Mouse (Mus musculus): ENCODE measurements around the gene Unc79.
A peak's percentile ranks its signal among the peaks of the same experiment; 100 is the strongest.

Unc79 gene

GRCm38 (mm10) chr12:103211078-103211477, 262.4 kb downstream of the Unc79 start:
- DNase-seq = no peak

GRCm38 (mm10) chr12:103213591-103213990, 264.9 kb downstream of the Unc79 start:
- DNase-seq = no peak

DNA sequence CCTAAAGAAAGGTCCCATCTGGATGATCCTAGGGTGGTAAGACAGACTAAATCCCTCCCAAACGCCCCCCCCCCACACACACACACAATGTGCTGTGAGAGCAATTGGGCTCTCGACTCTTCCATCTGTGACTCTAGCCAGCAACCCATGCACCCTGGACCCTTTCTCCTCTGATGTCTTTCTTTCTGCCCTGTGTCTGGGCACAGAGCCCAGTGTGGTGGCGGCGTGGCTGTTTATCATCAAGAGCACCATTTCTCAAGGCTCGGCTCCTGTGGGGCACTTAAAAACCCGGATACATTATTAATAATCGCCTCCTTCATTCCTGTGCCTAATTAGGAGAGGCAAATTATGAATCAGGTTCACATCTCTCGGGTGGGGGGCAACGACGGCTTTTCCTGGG, 265.6 kb downstream of the Unc79 start:
- peak; percentile 54 to 59 for DNase-seq

- DNase-seq = no peak
Measured at GRCm38 (mm10) chr12:103214797-103215196, 266.1 kb downstream of the Unc79 start.

DNA sequence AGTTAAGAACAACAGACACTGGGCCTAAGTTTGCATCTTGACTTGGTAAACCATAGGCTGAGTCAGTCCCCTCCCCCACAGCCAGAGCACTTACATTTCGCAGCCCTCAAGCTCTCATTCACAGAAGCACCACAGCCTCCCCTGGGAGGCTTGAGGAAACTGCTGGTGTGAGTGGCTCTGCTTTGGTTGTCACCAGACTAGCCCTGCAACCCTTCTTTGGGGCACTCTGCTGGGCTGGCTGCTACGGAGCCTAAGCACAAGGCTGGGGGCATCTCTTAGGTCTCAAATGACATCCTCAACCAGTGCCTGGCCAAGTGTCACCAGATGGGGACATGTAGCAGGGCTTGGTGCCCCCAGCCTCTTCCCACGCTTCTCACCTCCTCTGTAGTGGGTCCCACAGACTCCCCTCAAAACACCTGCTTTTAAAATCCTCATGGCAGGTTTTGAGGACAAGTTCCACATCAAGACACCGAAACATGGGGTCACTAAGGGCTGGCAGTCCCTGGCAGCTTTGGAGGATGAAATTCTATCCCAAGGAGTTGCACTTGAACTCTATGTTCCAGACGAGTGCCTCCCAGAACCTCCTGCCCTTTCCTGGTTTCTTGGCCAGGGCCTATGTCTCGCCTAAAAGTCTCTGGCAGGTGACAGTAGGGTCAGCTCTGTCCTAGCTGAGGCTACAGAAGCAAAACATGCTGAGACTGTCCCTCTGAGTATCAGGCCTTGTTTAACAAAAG, 267.4 kb downstream of the Unc79 start:
- DNase-seq = peak in 1 of 2 experiments; percentile 4

GRCm38 (mm10) chr12:103223671-103224070, 275.0 kb downstream of the Unc79 start:
- DNase-seq = no peak

DNA sequence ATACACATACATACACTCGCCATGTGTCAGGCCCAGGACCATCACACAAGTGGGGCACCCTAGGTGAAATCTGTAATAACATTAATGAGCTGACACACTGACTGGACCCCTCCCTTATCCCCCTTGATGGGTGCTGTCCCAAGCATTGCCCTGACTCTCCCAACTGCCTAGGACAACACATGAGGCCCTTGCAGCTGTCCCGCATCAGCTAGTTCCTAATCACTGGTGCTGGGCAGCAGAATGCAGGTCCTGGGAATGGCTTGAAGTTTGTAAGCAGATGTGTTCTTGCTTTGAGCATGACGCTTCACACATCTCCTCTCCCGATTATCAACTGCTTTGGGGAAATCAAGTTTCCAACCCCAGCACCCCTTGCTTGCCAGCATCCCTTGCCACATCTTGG, 277.5 kb downstream of the Unc79 start:
- no peak for DNase-seq

DNA sequence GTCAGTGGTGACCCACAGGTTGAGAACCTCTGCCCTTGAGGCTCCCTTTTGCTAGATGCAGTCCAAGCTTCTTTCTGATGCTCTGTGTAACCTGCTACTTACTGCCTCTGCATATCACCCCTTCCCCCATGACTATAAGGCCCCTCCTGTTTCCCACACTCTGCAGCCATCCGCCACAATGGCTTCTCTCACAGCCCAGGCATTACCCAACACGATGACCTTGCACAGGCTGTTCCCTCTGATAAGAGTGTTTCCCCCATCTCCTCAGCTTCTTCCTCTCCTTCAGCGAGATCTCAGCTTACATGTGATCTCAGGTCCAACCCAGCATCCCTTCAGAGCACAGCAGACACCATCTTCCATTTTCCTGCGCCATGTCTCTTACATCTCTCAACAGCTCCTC, 280.4 kb downstream of the Unc79 start:
- no peak for DNase-seq

All from kidney, postnatal 25 days (tissue).